8 mouse cellular contexts compared by ENCODE assay signal in the genomic region with DNA sequence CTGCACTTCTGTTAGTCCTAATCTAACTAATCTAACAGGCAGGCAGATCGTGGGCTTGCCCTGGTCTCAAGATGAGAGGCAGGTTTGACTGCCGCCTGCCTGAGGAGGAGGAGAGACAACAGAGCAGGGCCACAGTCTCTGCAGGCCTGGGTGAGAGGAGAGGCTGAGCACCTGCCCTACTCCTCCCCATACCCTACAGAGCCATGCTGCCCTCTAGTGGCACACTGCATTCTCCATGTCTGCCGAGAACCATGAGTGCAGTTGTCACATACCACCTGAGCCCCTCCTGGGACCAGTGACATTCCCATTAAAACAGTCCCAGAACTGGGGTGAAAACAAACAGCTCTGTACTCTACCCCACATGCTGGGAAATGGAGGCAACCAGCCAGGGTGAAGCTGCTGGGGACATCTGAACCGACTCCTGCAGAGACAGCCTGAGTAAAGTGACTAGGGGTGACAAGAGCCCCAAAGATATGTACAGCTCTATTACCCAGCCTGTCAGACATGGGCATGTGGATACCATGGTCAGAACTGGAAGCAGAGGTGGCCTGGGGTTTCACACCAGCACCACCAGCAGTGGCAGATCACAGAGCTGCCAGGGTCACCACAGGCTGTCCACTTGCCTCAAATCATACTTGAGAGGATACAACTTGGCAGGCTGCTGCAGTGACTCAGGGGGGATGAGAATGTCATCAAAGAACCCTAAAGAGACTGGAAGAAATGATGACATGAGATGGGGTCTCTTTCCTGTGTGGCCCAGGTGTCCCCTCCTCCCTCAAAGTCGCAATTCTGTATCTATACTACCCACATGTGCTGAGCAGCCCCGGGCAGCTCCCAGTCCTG. TPM values are rescaled to one million over a fixed set of nuclear protein-coding genes. Genes with fewer than 3 reads are reported as not detected.
DNase-seq lines count a peak whose midpoint lies in the region; ATAC-seq and TF ChIP-seq lines count a peak whose summit lies in the region.

No protein-coding gene starts in this region.

- H3K27ac ChIP-seq in forebrain, postnatal 0 days (ENCODE audit: low read depth, low read length), result no peak overlapping the region
- no peak overlapping the region for H3K27ac ChIP-seq in intestine, embryonic 16.5 days (ENCODE audit: low read length)
- 0 out of 2 replicates have a peak overlapping the region, but pooled peaks have one; percentile 25 for H3K27ac ChIP-seq in liver, embryonic 13.5 days

- H3K36me3 ChIP-seq in forebrain, postnatal 0 days (ENCODE audit: insufficient read depth), result peaks cover 55% of the 10 kb centered on the region
- H3K36me3 ChIP-seq in intestine, embryonic 16.5 days (ENCODE audit: control insufficient read depth, insufficient read depth, low read length), result peaks cover 26% of the 10 kb centered on the region
- peaks cover 91% of the 10 kb centered on the region for H3K36me3 ChIP-seq in liver, embryonic 13.5 days

- no peak overlapping the region for H3K4me2 ChIP-seq in forebrain, postnatal 0 days (ENCODE audit: low read depth)
- no peak overlapping the region for H3K4me2 ChIP-seq in intestine, embryonic 16.5 days (ENCODE audit: low read depth, low read length)
- H3K4me2 ChIP-seq in liver, embryonic 13.5 days, result no peak overlapping the region

- no peaks in the 10 kb centered on the region for H3K27me3 ChIP-seq in forebrain, postnatal 0 days (ENCODE audit: insufficient read depth, low read length)
- H3K27me3 ChIP-seq in intestine, embryonic 16.5 days (replicated peaks; ENCODE audit: control insufficient read depth, insufficient read depth, low read length), result no peaks in the 10 kb centered on the region
- no peaks in the 10 kb centered on the region for H3K27me3 ChIP-seq in liver, embryonic 13.5 days

- ATAC-seq in forebrain, postnatal 0 days, result no peak
- ATAC-seq in intestine, embryonic 16.5 days, result peak; percentile 73
- ATAC-seq in liver, embryonic 13.5 days (ENCODE audit: low read depth), result peak; percentile 53
- peak; percentile 65 for ATAC-seq in neutrophil, adult 5-6 weeks (ENCODE audit: extremely low read depth, insufficient number of reproducible peaks, low FRiP score, poor library complexity, severe bottlenecking)

- H3K4me1 ChIP-seq in forebrain, postnatal 0 days (ENCODE audit: insufficient read depth), result no peaks in the 10 kb centered on the region
- no peaks in the 10 kb centered on the region for H3K4me1 ChIP-seq in intestine, embryonic 16.5 days (ENCODE audit: control insufficient read depth, insufficient read depth, low read length)
- peaks cover 30% of the 10 kb centered on the region for H3K4me1 ChIP-seq in liver, embryonic 13.5 days (replicated peaks)

- no peak overlapping the region for H3K4me3 ChIP-seq in forebrain, postnatal 0 days (ENCODE audit: low read depth, low read length)
- H3K4me3 ChIP-seq in intestine, embryonic 16.5 days (ENCODE audit: low read length), result no peak overlapping the region
- H3K4me3 ChIP-seq in liver, embryonic 13.5 days (replicated peaks), result no peak overlapping the region

- DNase-seq in 3T3-L1 (ENCODE audit: low read depth, low spot score) (peak; percentile 75), ES-CJ7 (ENCODE audit: low read depth, low spot score) (peak; percentile 80)
- DNase-seq in cerebellum, adult 11-12 months, result peak; percentile 61
- peak; percentile 39 for DNase-seq in forebrain, postnatal 0 days
- DNase-seq in liver, embryonic 13.5 days, result peak; percentile 62
- peak; percentile 83 for DNase-seq in thymus, postnatal 25 days

- WGBS in forebrain, postnatal 0 days, result 52% methylated on average over 6 of the region's 6 CpGs
- 57% methylated on average over 6 of the region's 6 CpGs for WGBS in intestine, embryonic 16.5 days
- WGBS in liver, embryonic 13.5 days (ENCODE audit: insufficient replicate concordance), result 59% methylated on average over 6 of the region's 6 CpGs

- TF ChIP-seq CTCF in forebrain, postnatal 0 days (IDR thresholded peaks at IDR 0.05; ENCODE audit: low read depth), result peak; percentile 77

- H3K9ac ChIP-seq in forebrain, postnatal 0 days, result no peak overlapping the region
- H3K9ac ChIP-seq in intestine, embryonic 16.5 days (ENCODE audit: low read depth, low read length), result no peak overlapping the region
- no peak overlapping the region for H3K9ac ChIP-seq in liver, embryonic 13.5 days

- H3K9me3 ChIP-seq in forebrain, postnatal 0 days (ENCODE audit: low read length), result no peaks in the 10 kb centered on the region
- H3K9me3 ChIP-seq in intestine, embryonic 16.5 days (ENCODE audit: control insufficient read depth, low read length), result no peaks in the 10 kb centered on the region
- H3K9me3 ChIP-seq in liver, embryonic 13.5 days (replicated peaks), result no peaks in the 10 kb centered on the region

RNA-seq across cellular contexts. Expression of a gene that starts 8.2 kb away (rescaled TPM):
- total RNA-seq in forebrain, postnatal 0 days (2014; rRNA removed), result 52.8 and 62.5 TPM in 2 replicates
- polyA plus RNA-seq in forebrain, postnatal 0 days (2015; fragmentation: Nextera tagmentation; extraction: Ambion mirVana), result 105 and 113 TPM in 2 replicates
- polyA plus RNA-seq in intestine, embryonic 16.5 days (2015; fragmentation: Nextera tagmentation; extraction: Ambion mirVana), result 83.9 and 85.0 TPM in 2 replicates
- 77.5 and 82.6 TPM in 2 replicates for polyA plus RNA-seq in liver, embryonic 13.5 days (2015; fragmentation: Nextera tagmentation; extraction: Ambion mirVana)
- total RNA-seq in neutrophil, adult 5-6 weeks (2017), result 11.5 and 12.2 TPM in 2 replicates

RNA-seq across cellular contexts. Expression of a gene that starts 18.7 kb away (rescaled TPM):
- total RNA-seq in forebrain, postnatal 0 days (2014; rRNA removed), result 88.9 and 118 TPM in 2 replicates
- polyA plus RNA-seq in forebrain, postnatal 0 days (2015; fragmentation: Nextera tagmentation; extraction: Ambion mirVana), result 178 and 273 TPM in 2 replicates
- 11.2 and 12.4 TPM in 2 replicates for polyA plus RNA-seq in intestine, embryonic 16.5 days (2015; fragmentation: Nextera tagmentation; extraction: Ambion mirVana)
- 1.0 and 1.1 TPM in 2 replicates for polyA plus RNA-seq in liver, embryonic 13.5 days (2015; fragmentation: Nextera tagmentation; extraction: Ambion mirVana)
- total RNA-seq in neutrophil, adult 5-6 weeks (2017), result 0.37 TPM in 1 of 2 replicates, not detected in the other

RNA-seq across cellular contexts. Expression of a gene that starts 42.9 kb away (rescaled TPM):
- 162 and 181 TPM in 2 replicates for total RNA-seq in forebrain, postnatal 0 days (2014; rRNA removed)
- polyA plus RNA-seq in forebrain, postnatal 0 days (2015; fragmentation: Nextera tagmentation; extraction: Ambion mirVana), result 132 and 140 TPM in 2 replicates
- 21.5 and 22.1 TPM in 2 replicates for polyA plus RNA-seq in intestine, embryonic 16.5 days (2015; fragmentation: Nextera tagmentation; extraction: Ambion mirVana)
- polyA plus RNA-seq in liver, embryonic 13.5 days (2015; fragmentation: Nextera tagmentation; extraction: Ambion mirVana), result 24.7 and 25.0 TPM in 2 replicates
- 5.0 and 9.6 TPM in 2 replicates for total RNA-seq in neutrophil, adult 5-6 weeks (2017)

RNA-seq across cellular contexts. Expression of a gene that starts 45.7 kb away (rescaled TPM):
- 354 and 357 TPM in 2 replicates for total RNA-seq in forebrain, postnatal 0 days (2014; rRNA removed)
- 234 and 251 TPM in 2 replicates for polyA plus RNA-seq in forebrain, postnatal 0 days (2015; fragmentation: Nextera tagmentation; extraction: Ambion mirVana)
- 288 and 307 TPM in 2 replicates for polyA plus RNA-seq in intestine, embryonic 16.5 days (2015; fragmentation: Nextera tagmentation; extraction: Ambion mirVana)
- polyA plus RNA-seq in liver, embryonic 13.5 days (2015; fragmentation: Nextera tagmentation; extraction: Ambion mirVana), result 105 and 122 TPM in 2 replicates
- total RNA-seq in neutrophil, adult 5-6 weeks (2017), result 86.2 and 108 TPM in 2 replicates

RNA-seq across cellular contexts. Expression of a gene that starts 46.1 kb away (rescaled TPM):
- total RNA-seq in forebrain, postnatal 0 days (2014; rRNA removed), result 41.5 and 48.5 TPM in 2 replicates
- 107 and 112 TPM in 2 replicates for polyA plus RNA-seq in forebrain, postnatal 0 days (2015; fragmentation: Nextera tagmentation; extraction: Ambion mirVana)
- polyA plus RNA-seq in intestine, embryonic 16.5 days (2015; fragmentation: Nextera tagmentation; extraction: Ambion mirVana), result 119 and 122 TPM in 2 replicates
- polyA plus RNA-seq in liver, embryonic 13.5 days (2015; fragmentation: Nextera tagmentation; extraction: Ambion mirVana), result 132 and 139 TPM in 2 replicates
- 42.9 and 65.9 TPM in 2 replicates for total RNA-seq in neutrophil, adult 5-6 weeks (2017)

Comparison
In these comparisons a context has a peak if more than half of its experiments do, and no peak if none do; other contexts are left out.
1. RNA of a gene that starts 18.7 kb away (polyA plus RNA-seq): 178 to 273 TPM in forebrain, postnatal 0 days; 11.2 to 12.4 TPM in intestine, embryonic 16.5 days and 1.0 to 1.1 TPM in liver, embryonic 13.5 days; every median in the first group is over 10 times any median in the second.
2. Peak in every context shown above with its lines, with median percentiles within 50 percentile points of each other: DNase-seq.